Mouse (Mus musculus): Measurements from ENCODE around the gene Ssrp1.

DNA sequence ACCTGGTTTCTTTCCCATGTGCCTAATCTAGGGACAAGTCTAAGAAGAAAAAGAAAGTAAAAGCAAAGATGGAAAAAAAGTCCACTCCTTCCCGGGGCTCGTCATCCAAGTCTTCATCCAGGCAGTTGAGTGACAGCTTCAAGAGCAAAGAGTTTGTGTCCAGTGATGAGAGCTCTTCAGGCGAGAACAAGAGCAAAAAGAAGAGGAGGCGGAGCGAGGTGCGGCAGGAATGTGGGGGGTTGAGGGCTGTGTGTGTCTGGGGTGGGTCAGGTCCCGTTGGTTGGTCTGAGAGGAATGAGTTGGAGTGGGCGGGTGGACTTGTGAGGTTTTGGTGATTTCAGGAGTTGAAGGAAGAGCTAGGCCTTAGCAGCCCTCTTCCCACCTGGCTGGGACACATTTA lies 9.2 kb downstream of the Ssrp1 start:
- TF ChIP-seq CTCF (IDR thresholded peaks at IDR 0.05; ENCODE audit: insufficient read depth, low read depth, low read length) (no peak), POLR2A (IDR thresholded peaks at IDR 0.05; ENCODE audit: insufficient read depth, low read depth, low read length) (no peak)
